Mouse (Mus musculus): ENCODE results near the gene Vcpkmt. TPM values are rescaled to one million over a fixed set of nuclear protein-coding genes. Genes with fewer than 3 reads are reported as not detected.
"Not testable (repeated sequence)": the region's sequence is repeated elsewhere in the genome, so short reads cannot be mapped to it uniquely, and the experiment has no call there.

Gene Vcpkmt
- polyA plus RNA-seq, 1 experiment from 2014 or later = 19.2 TPM

GRCm38 (mm10) chr12:69569926-69570325, 12.9 kb downstream of the Vcpkmt start:
- H3K27me3 ChIP-seq (replicated peaks) = no peaks in the 10 kb centered on the region
- H3K4me2 ChIP-seq = no peak overlapping the region
- H3K36me3 ChIP-seq = no peaks in the 10 kb centered on the region
- no peak for ATAC-seq (ENCODE audit: insufficient number of reproducible peaks, low FRiP score)
- H3K4me1 ChIP-seq (replicated peaks) = peaks cover 7% of the 10 kb centered on the region
- 87% methylated on average over 3 of the region's 3 CpGs for WGBS
- H3K9ac ChIP-seq = no peak overlapping the region
- H3K27ac ChIP-seq (ENCODE audit: poor library complexity, severe bottlenecking) = no peak overlapping the region
- no peak overlapping the region for H3K4me3 ChIP-seq
- H3K9me3 ChIP-seq (replicated peaks) = no peaks in the 10 kb centered on the region

GRCm38 (mm10) chr12:69568266-69568665, 14.6 kb downstream of the Vcpkmt start:
- Histone ChIP-seq H3K36me3 (no peaks in the 10 kb centered on the region), H3K4me1 (replicated peaks) (peaks cover 7% of the 10 kb centered on the region), H3K9ac (no peak overlapping the region), H3K4me3 (no peak overlapping the region), H3K27ac (ENCODE audit: poor library complexity, severe bottlenecking) (no peak overlapping the region), H3K9me3 (replicated peaks) (no peaks in the 10 kb centered on the region), H3K27me3 (replicated peaks) (no peaks in the 10 kb centered on the region), H3K4me2 (no peak overlapping the region)
- ATAC-seq (ENCODE audit: insufficient number of reproducible peaks, low FRiP score) = no peak
- 60% methylated on average over 3 of the region's 3 CpGs for WGBS

- not testable (repeated sequence) for H3K27ac ChIP-seq (ENCODE audit: poor library complexity, severe bottlenecking); H3K9ac ChIP-seq; ATAC-seq (ENCODE audit: insufficient number of reproducible peaks, low FRiP score); H3K4me2 ChIP-seq; H3K27me3 ChIP-seq (replicated peaks); H3K4me1 ChIP-seq (replicated peaks); H3K4me3 ChIP-seq; H3K36me3 ChIP-seq
- H3K9me3 ChIP-seq (replicated peaks) = peaks cover 20% of the 10 kb centered on the region
- WGBS = 73% methylated on average over 6 of the region's 6 CpGs
These were observed 21.8 kb downstream of the Vcpkmt start for GRCm38 (mm10) chr12:69561006-69561405.

- H3K27me3 ChIP-seq (replicated peaks) = no peaks in the 10 kb centered on the region
- H3K4me1 ChIP-seq (replicated peaks) = 0 out of 2 replicates have a peak, but pooled peaks cover 3% of the 10 kb centered on the region
- H3K36me3 ChIP-seq = no peaks in the 10 kb centered on the region
- H3K9me3 ChIP-seq (replicated peaks) = peaks cover 18% of the 10 kb centered on the region
- H3K4me2 ChIP-seq = no peak overlapping the region
- no peak overlapping the region for H3K4me3 ChIP-seq
- H3K27ac ChIP-seq (ENCODE audit: poor library complexity, severe bottlenecking) = no peak overlapping the region
- no peak overlapping the region for H3K9ac ChIP-seq
- 58% methylated on average over 6 of the region's 6 CpGs for WGBS
- no peak for ATAC-seq (ENCODE audit: insufficient number of reproducible peaks, low FRiP score)
These were observed 26.5 kb downstream of the Vcpkmt start for GRCm38 (mm10) chr12:69556221-69556861.

- Histone ChIP-seq H3K36me3 (no peaks in the 10 kb centered on the region), H3K4me3 (no peak overlapping the region), H3K9me3 (replicated peaks) (no peaks in the 10 kb centered on the region), H3K4me1 (replicated peaks) (peaks cover 9% of the 10 kb centered on the region; the same call in 1 of the 2 replicates), H3K27me3 (replicated peaks) (no peaks in the 10 kb centered on the region), H3K4me2 (no peak overlapping the region), H3K27ac (ENCODE audit: poor library complexity, severe bottlenecking) (no peak overlapping the region), H3K9ac (no peak overlapping the region)
- 77% methylated on average over 13 of the region's 13 CpGs for WGBS
- no peak for ATAC-seq (ENCODE audit: insufficient number of reproducible peaks, low FRiP score)
These were observed 37.2 kb downstream of the Vcpkmt start for GRCm38 (mm10) chr12:69545456-69546178.

- Histone ChIP-seq H3K9me3 (replicated peaks) (no peaks in the 10 kb centered on the region), H3K36me3 (no peaks in the 10 kb centered on the region), H3K4me1 (replicated peaks) (peaks cover 9% of the 10 kb centered on the region; the same call in 1 of the 2 replicates), H3K4me3 (no peak overlapping the region), H3K9ac (no peak overlapping the region), H3K27me3 (replicated peaks) (no peaks in the 10 kb centered on the region), H3K4me2 (no peak overlapping the region), H3K27ac (ENCODE audit: poor library complexity, severe bottlenecking) (no peak overlapping the region)
- WGBS = 85% methylated on average over 6 of the region's 6 CpGs
- ATAC-seq (ENCODE audit: insufficient number of reproducible peaks, low FRiP score) = no peak
These were observed 37.8 kb downstream of the Vcpkmt start for GRCm38 (mm10) chr12:69544994-69545393.

- no peaks in the 10 kb centered on the region for H3K9me3 ChIP-seq (replicated peaks)
- H3K9ac ChIP-seq = no peak overlapping the region
- no peak overlapping the region for H3K4me3 ChIP-seq
- H3K27ac ChIP-seq (ENCODE audit: poor library complexity, severe bottlenecking) = no peak overlapping the region
- no peak overlapping the region for H3K4me2 ChIP-seq
- no peak for ATAC-seq (ENCODE audit: insufficient number of reproducible peaks, low FRiP score)
- no peaks in the 10 kb centered on the region for H3K36me3 ChIP-seq
- no peaks in the 10 kb centered on the region for H3K27me3 ChIP-seq (replicated peaks)
- WGBS = 59% methylated on average over 2 of the region's 2 CpGs
- peaks cover 9% of the 10 kb centered on the region; the same call in 1 of the 2 replicates for H3K4me1 ChIP-seq (replicated peaks)
These were observed 38.3 kb downstream of the Vcpkmt start for GRCm38 (mm10) chr12:69544562-69544961.

- H3K4me3 ChIP-seq = no peak overlapping the region
- no peak overlapping the region for H3K4me2 ChIP-seq
- no peak for ATAC-seq (ENCODE audit: insufficient number of reproducible peaks, low FRiP score)
- H3K27ac ChIP-seq (ENCODE audit: poor library complexity, severe bottlenecking) = no peak overlapping the region
- 88% methylated on average over 8 of the region's 8 CpGs for WGBS
- no peak overlapping the region for H3K9ac ChIP-seq
- H3K27me3 ChIP-seq (replicated peaks) = no peaks in the 10 kb centered on the region
- no peaks in the 10 kb centered on the region for H3K9me3 ChIP-seq (replicated peaks)
- peaks cover 26% of the 10 kb centered on the region for H3K4me1 ChIP-seq (replicated peaks)
- H3K36me3 ChIP-seq = no peaks in the 10 kb centered on the region
These were observed 40.5 kb downstream of the Vcpkmt start for GRCm38 (mm10) chr12:69542376-69542775.

- no peak overlapping the region; the same call in 1 of the 2 replicates for H3K27ac ChIP-seq (ENCODE audit: poor library complexity, severe bottlenecking)
- no peaks in the 10 kb centered on the region for H3K36me3 ChIP-seq
- no peak overlapping the region for H3K4me3 ChIP-seq
- H3K9me3 ChIP-seq (replicated peaks) = no peaks in the 10 kb centered on the region
- WGBS = 50% methylated on average over 8 of the region's 8 CpGs
- peaks cover 33% of the 10 kb centered on the region for H3K4me1 ChIP-seq (replicated peaks)
- no peak for ATAC-seq (ENCODE audit: insufficient number of reproducible peaks, low FRiP score)
- no peak overlapping the region for H3K9ac ChIP-seq
- H3K4me2 ChIP-seq = no peak overlapping the region
- no peaks in the 10 kb centered on the region for H3K27me3 ChIP-seq (replicated peaks)
These were observed 41.2 kb downstream of the Vcpkmt start for GRCm38 (mm10) chr12:69541663-69542062.

- H3K27me3 ChIP-seq (replicated peaks) = no peaks in the 10 kb centered on the region
- H3K27ac ChIP-seq (ENCODE audit: poor library complexity, severe bottlenecking) = peak overlapping the region; percentile 92; the same call in 1 of the 2 replicates
- no peak overlapping the region for H3K9ac ChIP-seq
- H3K36me3 ChIP-seq = no peaks in the 10 kb centered on the region
- WGBS = 63% methylated on average over 7 of the region's 7 CpGs
- peaks cover 34% of the 10 kb centered on the region for H3K4me1 ChIP-seq (replicated peaks)
- H3K9me3 ChIP-seq (replicated peaks) = no peaks in the 10 kb centered on the region
- H3K4me2 ChIP-seq = no peak overlapping the region
- ATAC-seq (ENCODE audit: insufficient number of reproducible peaks, low FRiP score) = no peak
- no peak overlapping the region for H3K4me3 ChIP-seq
These were observed 43.5 kb downstream of the Vcpkmt start for GRCm38 (mm10) chr12:69539353-69539752.

- Histone ChIP-seq H3K27ac (ENCODE audit: poor library complexity, severe bottlenecking) (peak overlapping the region; percentile 92), H3K4me2 (peak overlapping the region; percentile 68), H3K4me3 (peak overlapping the region; percentile 33), H3K9me3 (replicated peaks) (no peaks in the 10 kb centered on the region), H3K27me3 (replicated peaks) (no peaks in the 10 kb centered on the region), H3K4me1 (replicated peaks) (peaks cover 34% of the 10 kb centered on the region), H3K9ac (peak overlapping the region; percentile 64), H3K36me3 (no peaks in the 10 kb centered on the region)
- no peak for ATAC-seq (ENCODE audit: insufficient number of reproducible peaks, low FRiP score)
- 40% methylated on average over 4 of the region's 4 CpGs for WGBS
These were observed 44.4 kb downstream of the Vcpkmt start for GRCm38 (mm10) chr12:69538362-69538950.
